Mouse (Mus musculus): ENCODE data around the gene Oas1f.

- TF ChIP-seq USF1 (IDR thresholded peaks at IDR 0.05; ENCODE audit: low read depth) (no peak), CTCF (IDR thresholded peaks at IDR 0.05; ENCODE audit: control insufficient read depth, insufficient read depth, insufficient read length) (no peak), CEBPB (IDR thresholded peaks at IDR 0.05; ENCODE audit: low read depth) (no peak), MYOG (IDR thresholded peaks at IDR 0.05; ENCODE audit: control insufficient read depth, extremely low read depth, insufficient read length) (no peak), MAX (IDR thresholded peaks at IDR 0.05) (no peak)
Observed at GRCm38 (mm10) chr5:120811951-120812819, 35.0 kb upstream of the Oas1f start, which contains the start of gene Oas1c.
